Mouse (Mus musculus) heart, postnatal 36 days (tissue): ENCODE measurements around the gene Gm49337. TPM values are rescaled to one million over a fixed set of nuclear protein-coding genes. Genes with fewer than 3 reads are reported as not detected.

Source experiments
- DNase-seq, 2 experiments: peaks; one replicate each; pipeline ENCODE4 v3.0.0; 2021 to 2022
- intact Hi-C: fragments of 180-260 bp; cut with DNase I; formaldehyde crosslinking; loops from one replicate; pipeline ENCODE4 v1.15.1; 2025
- total RNA-seq, 2 experiments: library from RNA; stranded (reverse); gene quantifications; 2 replicates each; pipeline ENCODE4 v1.2.3; 2021

Gene Gm49337
- total RNA-seq, 2 experiments from 2014 or later: not detected

DNA sequence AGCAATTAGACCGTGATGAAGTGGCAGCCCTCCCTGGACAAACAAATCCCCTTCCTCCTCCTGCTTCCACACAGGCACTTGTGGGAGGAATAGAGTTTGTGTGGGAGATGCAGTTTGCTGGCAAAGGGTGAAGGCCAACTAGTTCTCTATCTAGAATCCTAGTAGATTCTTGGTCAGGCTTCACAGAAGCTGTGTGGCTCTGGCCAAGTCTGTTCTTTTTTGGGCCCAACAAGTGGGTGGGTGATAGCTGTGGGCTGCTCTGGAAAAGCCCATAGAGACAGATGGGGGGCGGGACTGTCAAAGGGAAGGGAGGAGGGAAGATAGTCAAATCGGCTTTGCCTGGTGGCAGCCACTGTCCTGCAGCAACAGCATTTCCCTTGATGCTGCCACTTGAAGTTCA lies 12.4 kb upstream of the Gm49337 start:
- intact Hi-C loops: loop anchor here (5.0 to 10.0 kb wide), 2 partner anchors 284 to 397 kb away; partner anchors contain the start of genes Gpbp1l1 and Tmem69
- DNase-seq: no peak

DNA sequence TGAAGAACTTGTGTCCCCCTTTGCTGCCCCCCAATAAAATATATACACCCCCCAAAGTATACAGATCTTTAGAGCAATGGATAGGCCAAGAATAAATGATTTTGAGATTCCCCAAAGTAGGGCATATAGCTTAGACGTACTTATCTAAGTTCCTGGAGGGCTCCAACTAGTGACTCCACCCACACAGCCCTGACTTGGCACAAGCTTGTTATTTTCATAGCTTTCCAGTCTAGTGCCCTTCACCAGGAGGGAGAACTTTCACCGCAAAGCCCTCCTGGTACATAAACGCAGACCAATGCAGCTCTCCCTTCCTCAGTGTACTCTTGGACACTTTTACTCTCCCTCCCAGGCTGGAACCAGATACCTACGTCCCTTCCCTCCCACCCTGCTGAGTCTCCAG lies 11.0 kb upstream of the Gm49337 start:
- intact Hi-C loops: loop anchor here (5.0 to 10.0 kb wide), 2 partner anchors 283 to 395 kb away; partner anchors contain the start of genes Gpbp1l1 and Tmem69

DNA sequence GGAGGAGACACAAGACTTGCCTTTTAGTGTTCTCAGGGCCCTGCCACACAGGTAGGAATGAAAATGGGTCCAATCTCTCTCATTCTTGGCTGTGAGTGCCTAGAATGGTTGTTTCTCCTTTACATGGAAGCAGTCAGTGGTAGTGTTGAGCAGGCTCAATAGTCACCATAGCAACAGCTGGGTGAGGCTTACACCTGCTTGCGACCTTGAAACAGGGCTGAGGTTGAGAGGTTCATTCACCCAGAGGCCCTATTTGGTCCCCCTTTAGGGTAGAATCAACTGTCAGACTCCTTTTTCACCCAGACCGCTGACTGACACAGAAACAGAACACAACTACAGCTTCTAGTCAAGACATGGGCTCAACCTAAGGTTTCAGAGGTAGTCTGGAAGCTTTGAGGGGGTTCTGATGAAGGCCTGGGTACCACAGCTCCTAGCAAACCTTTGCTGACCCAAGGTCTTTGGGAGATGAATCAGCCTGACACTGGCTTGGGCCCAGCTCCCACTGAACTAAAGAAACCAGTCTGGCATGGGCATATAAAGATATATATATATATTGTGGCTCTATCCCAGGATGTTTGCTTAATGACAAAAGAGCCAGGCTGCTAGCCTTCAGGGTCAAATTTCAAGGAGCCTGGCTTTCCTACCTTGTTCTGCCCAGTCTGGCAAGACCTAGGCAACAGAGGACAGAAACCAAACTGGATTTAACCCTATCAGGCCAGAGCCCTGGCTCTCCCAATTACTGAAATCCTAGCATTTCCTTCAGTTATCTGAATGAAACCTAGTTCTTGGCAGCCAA lies 8.2 kb upstream of the Gm49337 start:
- intact Hi-C loops: loop anchor here (5.0 to 10.0 kb wide), 4 partner anchors 172 to 392 kb away; partner anchors contain the start of genes Gpbp1l1, Mast2 and Tmem69
- no peak for DNase-seq

More for the DNA sequence above, 11.0 kb upstream of the Gm49337 start:
- no peak for DNase-seq

DNA sequence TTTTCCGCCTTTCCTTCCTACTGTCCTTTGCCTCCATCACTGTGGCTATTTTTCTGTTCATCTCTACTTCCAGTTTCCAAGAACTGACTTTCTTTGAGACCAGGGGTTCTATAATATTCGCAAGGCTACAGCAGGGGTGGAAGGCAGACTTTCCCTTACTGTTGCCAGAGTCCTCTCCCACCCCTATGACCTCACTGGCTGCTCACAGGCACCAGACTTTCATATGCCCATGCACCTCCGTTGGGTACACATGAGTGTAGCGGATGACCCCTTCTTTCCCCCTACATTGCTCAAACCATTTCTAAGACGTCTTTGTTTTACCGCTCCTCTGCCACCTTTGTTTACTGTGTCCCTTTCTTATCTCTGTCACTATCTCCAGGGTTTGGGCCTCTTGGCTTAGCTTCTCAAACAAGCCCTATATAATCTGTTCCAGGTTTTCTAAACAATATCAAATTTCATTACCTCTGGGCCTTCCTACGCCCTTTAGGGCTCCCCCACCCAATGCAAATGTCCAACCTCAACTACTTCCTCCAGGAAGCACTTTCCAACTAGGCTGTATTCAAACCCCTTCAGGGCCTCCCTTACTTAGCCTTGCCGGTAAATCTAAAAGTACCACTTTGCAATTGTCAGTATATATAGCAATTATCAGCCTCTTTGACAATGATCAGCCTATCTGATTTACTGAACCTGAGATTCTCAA lies 7.3 kb upstream of the Gm49337 start:
- intact Hi-C loops: loop anchor here (5.0 to 10.0 kb wide), 3 partner anchors 171 to 296 kb away; partner anchors contain the start of gene Mast2

DNA sequence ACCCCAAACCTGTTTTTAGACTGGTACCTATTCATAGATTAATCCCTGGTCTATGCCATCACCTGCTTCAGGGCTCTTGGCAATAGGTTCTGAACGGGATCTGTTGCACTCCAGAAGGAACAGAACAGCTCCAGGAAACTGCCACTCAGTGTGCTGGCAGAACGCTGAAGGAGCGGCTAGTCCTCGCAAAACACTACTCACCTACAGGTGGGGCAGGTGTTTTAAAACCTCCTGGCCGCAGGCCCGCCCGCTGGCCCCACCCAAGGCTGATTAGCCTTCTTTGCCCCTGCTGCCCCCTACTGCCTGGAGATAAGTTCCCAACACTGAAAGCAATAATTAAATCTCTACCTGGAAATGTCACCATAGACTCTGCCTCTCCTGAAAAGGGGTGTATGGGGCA lies 5.8 kb upstream of the Gm49337 start, which contains the start of gene Tspan1:
Tspan1 (minus strand) TSS at position 198 of the 400 bp plus-strand sequence.
- DNase-seq: no peak
- intact Hi-C loops: loop anchor here (5.0 to 10.0 kb wide), 3 partner anchors 170 to 295 kb away; partner anchors contain the start of gene Mast2

More for the DNA sequence above, 7.3 kb upstream of the Gm49337 start:
- DNase-seq: no peak

DNA sequence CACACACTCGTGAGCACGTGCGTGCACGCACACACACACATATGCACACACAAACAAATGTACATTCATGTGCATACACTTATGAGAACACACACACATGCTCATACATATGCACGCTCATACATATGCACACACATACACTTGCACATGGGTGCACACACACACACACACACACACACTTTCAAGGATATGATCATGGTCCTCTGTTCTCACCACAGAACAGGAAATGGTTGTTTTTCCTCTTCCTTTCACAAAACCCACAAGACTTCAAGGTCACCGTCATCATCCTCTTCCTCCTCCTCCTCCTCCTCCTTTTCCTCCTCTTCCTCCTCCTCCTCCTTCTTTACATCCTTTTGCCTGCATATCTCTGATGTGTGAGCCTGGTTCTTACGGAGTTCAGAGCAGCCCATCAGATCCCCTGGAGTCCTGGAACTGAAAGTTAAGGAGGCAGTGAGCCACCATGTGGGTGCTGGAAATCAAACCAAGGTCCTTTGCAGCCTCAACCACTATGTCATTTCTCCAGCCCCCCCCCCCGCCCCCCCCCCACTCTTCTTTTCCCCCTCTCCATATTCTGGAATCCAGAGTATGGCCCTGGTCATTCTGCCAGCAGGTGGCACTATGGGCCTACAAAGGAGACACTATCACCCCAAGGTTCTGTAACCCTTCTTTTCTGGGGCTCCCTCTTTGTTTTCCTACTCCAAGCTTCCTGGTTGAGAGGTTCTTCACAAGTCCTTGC lies 4.4 kb upstream of the Gm49337 start:
- DNase-seq: peak; percentile 73 to 85
- intact Hi-C loops: loop anchor here (1.0 to 10.0 kb wide), 4 partner anchors 114 to 294 kb away; partner anchors contain the start of gene Mast2

DNA sequence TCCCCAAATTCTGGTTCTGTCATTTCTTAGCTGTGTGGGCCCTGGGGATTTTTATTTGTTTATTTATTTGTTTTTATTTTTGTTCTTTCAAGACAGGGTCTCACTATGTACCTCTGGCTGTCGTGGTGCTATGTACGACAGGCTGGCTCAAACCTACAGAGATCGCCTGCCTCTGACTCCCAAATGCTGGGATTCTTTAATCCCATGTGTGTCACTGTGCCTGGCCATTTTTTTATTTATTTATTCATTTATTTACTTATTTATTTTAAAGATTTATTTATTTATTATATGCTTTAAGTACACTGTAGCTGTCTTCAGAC lies 3.9 kb upstream of the Gm49337 start:
- DNase-seq: no peak
- intact Hi-C loops: loop anchor here (1.0 to 10.0 kb wide), 4 partner anchors 113 to 293 kb away; partner anchors contain the start of gene Mast2

DNA sequence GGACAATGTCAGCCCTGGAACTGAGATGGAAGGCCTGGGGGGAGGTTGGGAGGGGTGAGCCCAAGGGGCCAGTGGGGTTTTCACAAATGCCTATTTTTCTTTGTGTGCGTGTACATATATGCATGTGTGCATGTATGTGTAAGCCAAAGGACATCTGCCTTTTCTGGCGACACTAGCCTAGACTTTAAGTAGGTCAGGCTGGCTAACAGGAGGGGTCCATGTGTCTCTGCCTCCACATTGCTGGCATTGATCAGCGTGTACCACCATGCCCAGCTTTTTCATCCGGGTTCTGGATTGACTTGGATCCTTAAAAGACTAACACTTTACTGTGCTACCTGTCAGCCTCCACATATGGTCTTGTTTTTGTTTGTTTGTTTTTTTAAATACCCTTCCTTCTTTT lies 568 bp downstream of the Gm49337 start:
- no peak for DNase-seq
- intact Hi-C loops: loop anchor here (2.0 to 5.0 kb wide), 2 partner anchors 47 to 94 kb away; partner anchors contain the start of gene Pik3r3

DNA sequence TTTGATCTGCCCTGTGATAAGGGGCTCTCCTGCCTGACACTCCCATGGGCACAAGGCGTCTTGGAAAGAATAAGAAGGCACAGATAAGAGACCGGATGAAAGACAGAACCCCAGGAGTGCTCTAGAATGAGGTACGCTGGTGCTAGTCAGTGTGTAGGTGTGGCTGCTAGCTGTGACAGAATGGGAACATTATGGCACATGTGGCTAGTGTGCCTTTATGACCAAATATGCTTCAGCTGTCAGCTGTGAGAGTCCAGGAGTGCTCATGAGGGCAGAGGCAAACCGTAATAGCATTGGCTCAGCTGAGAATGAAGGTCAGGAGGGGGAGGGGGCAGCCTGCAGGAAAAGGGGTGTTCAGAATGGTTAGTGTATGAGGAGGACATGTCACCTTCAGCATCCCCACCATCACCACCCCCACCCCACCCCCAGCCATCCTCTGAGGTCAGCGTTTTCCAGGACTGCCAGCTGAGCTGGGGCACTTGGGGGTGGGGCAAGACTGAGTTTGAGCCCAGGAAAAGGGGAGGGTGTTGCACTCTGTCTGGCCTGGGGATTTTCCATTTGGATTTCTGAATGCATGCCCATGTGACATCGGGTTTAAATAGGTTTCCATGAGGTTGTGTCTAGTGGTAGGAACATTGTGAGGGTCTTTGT lies 1.4 kb downstream of the Gm49337 start:
- intact Hi-C loops: loop anchor here (2.0 to 5.0 kb wide), 2 partner anchors 46 to 93 kb away; partner anchors contain the start of gene Pik3r3
- DNase-seq: no peak

DNA sequence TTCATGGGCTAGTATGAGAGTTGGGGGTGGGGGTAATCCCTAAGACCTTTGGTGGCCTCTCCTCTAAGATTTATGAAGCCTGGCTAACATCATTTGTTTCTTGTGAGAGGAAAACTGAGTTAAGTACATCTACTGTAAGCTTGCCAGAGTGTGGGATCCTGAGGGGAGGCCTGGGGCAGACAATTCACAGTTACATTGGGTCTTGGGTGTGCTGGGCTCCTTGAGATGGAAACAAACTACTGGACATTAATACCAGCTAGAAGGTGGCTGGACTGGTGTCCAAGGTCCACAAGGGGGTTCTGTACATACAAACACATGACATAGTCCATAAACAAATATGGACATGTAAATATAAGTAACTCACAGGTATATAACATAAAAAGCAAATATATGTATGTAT lies 2.0 kb downstream of the Gm49337 start:
- intact Hi-C loops: loop anchor here (2.0 kb wide), 1 partner anchor 46 kb away; the partner anchor contains the start of gene Pik3r3
- no peak for DNase-seq

DNA sequence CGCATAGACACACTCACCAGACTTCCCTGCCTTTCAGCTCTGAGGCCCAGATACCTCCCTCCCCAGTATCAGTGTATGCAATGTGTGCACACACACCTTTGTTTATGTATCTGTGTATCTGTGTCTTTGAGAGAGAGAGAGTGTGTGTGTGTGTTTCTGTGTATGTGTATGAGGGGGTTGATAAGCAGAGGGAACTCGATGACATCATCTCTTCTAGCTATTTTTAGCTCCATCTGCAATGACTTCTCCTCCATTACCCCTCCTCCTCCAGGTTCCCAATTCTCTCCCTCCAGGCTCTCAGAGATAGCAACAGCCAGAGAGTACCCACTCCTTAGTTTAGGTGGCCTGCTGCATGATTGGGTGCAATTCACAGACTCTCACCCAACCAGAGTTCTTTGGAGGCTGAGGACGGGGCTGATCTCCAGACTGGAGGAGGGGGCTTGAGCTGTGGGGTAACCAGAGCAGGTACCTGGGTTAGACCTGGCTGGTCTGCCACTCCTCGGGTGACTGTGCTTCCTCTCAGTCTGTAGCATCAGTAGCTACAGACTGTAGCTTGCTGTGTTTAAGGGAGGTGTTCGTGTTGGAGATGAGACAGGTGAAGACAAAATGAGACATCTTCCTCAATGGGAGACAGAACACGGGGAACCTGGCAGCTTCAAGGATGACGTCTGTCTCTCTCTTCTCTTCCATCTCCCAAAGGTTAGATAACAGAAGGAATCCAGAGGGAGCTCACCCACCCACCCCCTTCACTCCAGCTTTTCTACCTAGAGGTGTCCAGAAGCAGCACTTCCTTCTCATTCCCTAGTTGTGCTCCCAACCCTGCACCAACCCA lies 2.7 kb downstream of the Gm49337 start:
- intact Hi-C loops: loop anchor here (2.0 kb wide), 2 partner anchors 17 to 45 kb away; partner anchors contain the start of gene Pik3r3
- DNase-seq: peak in 1 of 2 experiments; percentile 24

DNA sequence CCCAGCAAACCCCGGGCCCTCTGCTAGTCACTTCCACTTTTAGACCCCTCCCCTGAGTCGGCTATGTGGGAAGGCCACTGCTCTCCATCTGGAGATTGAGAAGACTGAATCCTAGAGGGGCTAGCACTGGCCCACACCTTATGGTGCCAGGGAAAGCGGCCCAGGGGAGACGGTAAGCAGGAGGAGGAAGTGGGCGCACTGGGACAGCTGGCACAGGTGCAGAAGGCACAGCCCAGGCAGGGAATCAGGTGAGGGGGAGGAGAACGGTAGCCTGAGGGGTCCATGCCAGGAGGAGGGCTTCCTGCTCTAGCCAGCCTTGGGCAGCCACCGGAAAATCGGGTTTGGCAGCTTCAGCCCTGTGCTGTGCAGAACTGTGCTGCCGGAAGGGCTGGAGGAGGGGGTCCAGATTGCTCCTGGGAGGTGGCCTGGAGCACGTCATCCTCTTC lies 3.4 kb downstream of the Gm49337 start:
- DNase-seq: peak; percentile 64 to 70
- intact Hi-C loops: loop anchor here (2.0 kb wide), 1 partner anchor 16 kb away; no protein-coding TSS in a partner anchor

DNA sequence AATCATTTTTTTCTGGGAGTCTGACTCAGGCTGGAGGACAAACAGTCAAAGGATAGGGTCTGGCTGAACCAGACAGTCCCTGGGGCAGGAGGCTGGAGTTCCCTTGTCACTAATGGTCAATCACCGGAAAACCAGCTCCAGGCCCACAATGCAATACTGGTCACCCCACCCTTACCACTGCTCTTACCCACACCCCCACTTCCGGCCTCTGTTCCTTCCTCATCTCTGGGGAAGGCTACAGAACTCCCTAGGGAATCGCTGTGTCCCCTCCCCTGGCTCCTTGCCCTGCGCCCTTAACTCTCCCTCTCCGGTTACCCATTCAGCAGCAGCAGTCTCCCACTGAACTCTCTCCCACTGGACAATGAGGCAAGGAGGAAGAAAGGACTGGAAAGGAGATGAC lies 4.0 kb downstream of the Gm49337 start:
- peak; percentile 85 for DNase-seq
- intact Hi-C loops: loop anchor here (2.0 kb wide), 1 partner anchor 16 kb away; no protein-coding TSS in a partner anchor

DNA sequence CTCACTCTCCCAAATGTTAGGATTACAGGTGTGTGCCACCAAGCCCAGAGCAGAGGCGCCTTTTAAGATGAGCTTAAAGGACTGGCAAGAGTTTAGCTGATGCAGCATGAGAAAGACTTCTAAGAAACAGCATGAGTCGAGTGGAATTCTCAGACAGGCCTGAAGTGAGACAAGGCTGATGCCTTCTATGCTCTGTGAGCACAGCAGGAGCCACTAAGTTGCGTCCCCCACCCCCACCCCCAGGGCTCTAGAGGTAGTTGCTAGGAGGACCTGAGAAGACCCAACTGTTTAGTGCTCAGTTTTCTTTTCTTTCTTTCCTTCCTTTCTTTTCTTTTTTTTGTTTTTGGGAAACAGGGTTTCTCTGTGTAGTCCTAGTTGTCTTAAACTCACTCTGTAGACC lies 8.9 kb downstream of the Gm49337 start:
- no peak for DNase-seq
- intact Hi-C loops: no loop called here

DNA sequence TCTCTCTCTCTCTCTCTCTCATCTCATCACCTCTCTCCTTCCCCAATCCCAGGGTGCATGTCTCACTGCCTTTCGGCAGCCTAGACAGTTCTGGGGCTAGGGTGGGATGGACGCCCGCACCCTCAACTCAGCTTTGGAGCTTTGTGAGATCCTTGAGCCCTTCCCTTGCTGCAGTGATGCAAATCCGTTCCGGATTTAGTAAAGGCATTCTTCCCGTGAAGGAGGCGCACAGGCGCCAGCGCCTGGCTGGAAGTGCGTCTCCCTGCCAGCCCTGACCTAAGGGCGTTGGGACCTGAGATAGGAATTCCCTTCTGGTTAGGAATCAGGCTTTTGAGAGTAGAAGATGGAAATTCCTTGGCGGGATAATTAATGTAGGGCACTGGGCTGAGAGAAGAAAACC lies 9.6 kb downstream of the Gm49337 start:
- intact Hi-C loops: no loop called here
- DNase-seq: peak; percentile 46 to 54

DNA sequence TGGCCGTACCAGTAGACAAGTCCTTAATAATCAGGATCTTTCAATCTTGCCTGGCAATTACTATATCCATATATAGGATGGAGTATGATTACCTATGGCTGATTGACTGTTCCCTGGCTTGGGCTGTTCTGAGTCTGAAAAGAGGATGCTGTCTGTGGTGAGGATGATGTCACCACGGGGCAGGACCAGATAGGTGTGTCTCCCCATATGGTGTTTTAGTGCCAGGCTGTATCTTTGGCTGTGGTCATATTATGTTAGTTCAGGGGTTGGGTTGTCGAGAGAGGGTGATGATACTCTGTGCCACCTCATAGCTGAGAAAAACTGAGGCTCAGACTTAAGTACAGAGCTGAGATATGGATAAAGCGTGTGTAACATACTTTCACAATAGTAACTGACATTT lies 11.9 kb downstream of the Gm49337 start:
- DNase-seq: no peak
- intact Hi-C loops: no loop called here

DNA sequence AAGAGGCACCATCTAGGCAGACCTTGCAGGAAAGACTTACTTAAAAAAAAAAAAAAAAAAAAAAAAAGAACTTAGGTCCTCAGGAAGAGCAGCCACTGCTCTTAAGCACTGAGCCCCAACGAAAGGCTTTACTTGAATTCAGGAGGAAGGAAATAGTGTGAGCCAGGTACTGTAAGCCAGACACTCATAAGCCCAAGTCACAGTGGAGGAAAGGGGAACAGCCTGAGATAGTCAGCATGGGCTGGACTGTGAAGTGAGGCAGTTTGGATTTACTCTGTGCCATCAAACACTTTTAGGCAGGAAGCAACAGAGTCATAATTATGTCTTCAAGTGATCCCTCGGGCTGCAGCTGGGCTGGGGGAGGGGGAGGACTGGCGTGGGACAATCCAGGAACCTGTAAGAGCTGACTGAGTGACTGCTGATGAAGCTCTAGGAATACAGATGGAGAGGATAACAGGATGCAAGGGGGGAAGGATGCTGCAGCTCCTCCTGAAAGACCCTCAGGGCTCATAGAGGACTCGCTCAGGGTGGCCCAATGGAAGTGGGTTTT lies 19.2 kb downstream of the Gm49337 start:
- DNase-seq: no peak
- intact Hi-C loops: loop anchor here (2.0 kb wide), 2 partner anchors 16 to 26 kb away; no protein-coding TSS in a partner anchor
